Mouse (Mus musculus) liver, embryonic 15.5 days (tissue): Measurements from ENCODE around the gene Psen2. TPM values are rescaled to one million over a fixed set of nuclear protein-coding genes. Genes with fewer than 3 reads are reported as not detected.

Source experiments
- ATAC-seq: fragments of 200-750 bp; cut with Nextera tagmentation; 2 replicates; pipeline ENCODE4 v1.8.0; 2017; ENCODE audit warnings: moderate number of reproducible peaks, mild to moderate bottlenecking, moderate library complexity; ENCODE audit not compliant: insufficient read depth
- H3K27ac ChIP-seq: fragments of 300-500 bp; sonication (generic); replicated peaks from 2 replicates; pipeline ENCODE4 v1.5.1; 2015; ENCODE audit warnings: mild to moderate bottlenecking, inconsistent platforms
- H3K27me3 ChIP-seq: fragments of 300-500 bp; sonication (generic); 2 replicates; pipeline ENCODE4 v1.6.1; 2015; ENCODE audit warnings: mild to moderate bottlenecking, inconsistent platforms
- H3K36me3 ChIP-seq: fragments of 300-500 bp; sonication (generic); replicated peaks from 2 replicates; pipeline ENCODE4 v1.6.1; 2015; ENCODE audit warnings: moderate library complexity, mild to moderate bottlenecking, inconsistent platforms
- H3K4me1 ChIP-seq: fragments of 300-500 bp; sonication (generic); replicated peaks from 2 replicates; pipeline ENCODE4 v1.6.1; 2015; ENCODE audit warnings: inconsistent platforms
- H3K4me2 ChIP-seq: fragments of 300-500 bp; sonication (generic); 2 replicates; pipeline ENCODE4 v1.6.1; 2015; ENCODE audit warnings: moderate library complexity, mild to moderate bottlenecking, inconsistent platforms
- H3K4me3 ChIP-seq: fragments of 300-500 bp; sonication (generic); replicated peaks from 2 replicates; pipeline ENCODE4 v1.5.1; 2015; ENCODE audit warnings: mild to moderate bottlenecking, inconsistent platforms
- H3K9ac ChIP-seq: fragments of 300-500 bp; sonication (generic); 2 replicates; pipeline ENCODE4 v1.6.1; 2015; ENCODE audit warnings: moderate library complexity, mild to moderate bottlenecking, inconsistent platforms
- H3K9me3 ChIP-seq: fragments of 300-500 bp; sonication (generic); replicated peaks from 2 replicates; pipeline ENCODE4 v1.6.1; 2016; ENCODE audit warnings: inconsistent platforms
- WGBS: fragments of 180-500 bp; shearing (Covaris S2); methylation state at CpG from one replicate; pipeline ENCODE4 v1.1.7; 2015; ENCODE audit warnings: mixed read lengths; ENCODE audit not compliant: insufficient replicate concordance; 5-methylcytosine and 5-hydroxymethylcytosine counted together
- polyA plus RNA-seq: library from polyadenylated mRNA; unstranded; fragments of >200 nt; fragmentation: Nextera tagmentation; extraction: Ambion mirVana; gene quantifications from 2 replicates; pipeline ENCODE4 v1.2.1, GENCODE M21; 2015

Psen2 gene
- polyA plus RNA-seq, 1 experiment from 2014 or later = 27.0 TPM

GRCm38 (mm10) chr1:180247901-180248300 lies 15.3 kb downstream of the Psen2 start:
- H3K9ac ChIP-seq = no peak overlapping the region
- no peaks in the 10 kb centered on the region for H3K9me3 ChIP-seq
- peak; percentile 50 for ATAC-seq
- no peak overlapping the region; the same call in 1 of the 2 replicates for H3K4me3 ChIP-seq
- H3K36me3 ChIP-seq = peaks cover 11% of the 10 kb centered on the region
- no peaks in the 10 kb centered on the region for H3K27me3 ChIP-seq
- 13% methylated on average over 7 of the region's 7 CpGs for WGBS
- H3K4me1 ChIP-seq = peaks cover 64% of the 10 kb centered on the region
- H3K27ac ChIP-seq = peak overlapping the region; percentile 72
- H3K4me2 ChIP-seq = peak overlapping the region; percentile 46

GRCm38 (mm10) chr1:180245741-180246507 lies 17.3 kb downstream of the Psen2 start:
- H3K4me2 ChIP-seq = no peak overlapping the region
- H3K36me3 ChIP-seq = peaks cover 12% of the 10 kb centered on the region
- peaks cover 46% of the 10 kb centered on the region for H3K4me1 ChIP-seq
- H3K27me3 ChIP-seq = no peaks in the 10 kb centered on the region
- peak; percentile 47; the same call in 1 of the 2 replicates for ATAC-seq
- H3K27ac ChIP-seq = peak overlapping the region; percentile 59; the same call in 1 of the 2 replicates
- WGBS = 78% methylated on average over 13 of the region's 13 CpGs
- H3K9me3 ChIP-seq = no peaks in the 10 kb centered on the region
- no peak overlapping the region for H3K4me3 ChIP-seq
- H3K9ac ChIP-seq = no peak overlapping the region

- ATAC-seq = no peak
- peaks cover 8% of the 10 kb centered on the region for H3K4me1 ChIP-seq
- H3K36me3 ChIP-seq = peaks cover 41% of the 10 kb centered on the region; the same call in 1 of the 2 replicates
- H3K27me3 ChIP-seq = no peaks in the 10 kb centered on the region
- no peak overlapping the region for H3K4me2 ChIP-seq
- no peak overlapping the region for H3K9ac ChIP-seq
- H3K4me3 ChIP-seq = no peak overlapping the region
- no peak overlapping the region for H3K27ac ChIP-seq
- H3K9me3 ChIP-seq = no peaks in the 10 kb centered on the region
- WGBS = 69% methylated on average over 3 of the region's 3 CpGs
Observed at GRCm38 (mm10) chr1:180231729-180232128, 31.5 kb downstream of the Psen2 start.

GRCm38 (mm10) chr1:180230580-180230979 lies 32.7 kb downstream of the Psen2 start:
- no peak overlapping the region for H3K4me3 ChIP-seq
- H3K27ac ChIP-seq = no peak overlapping the region
- H3K9ac ChIP-seq = no peak overlapping the region
- no peaks in the 10 kb centered on the region for H3K9me3 ChIP-seq
- peaks cover 19% of the 10 kb centered on the region for H3K4me1 ChIP-seq
- H3K27me3 ChIP-seq = no peaks in the 10 kb centered on the region
- peaks cover 36% of the 10 kb centered on the region; the same call in 1 of the 2 replicates for H3K36me3 ChIP-seq
- no peak for ATAC-seq
- H3K4me2 ChIP-seq = no peak overlapping the region
- WGBS = 21% methylated on average over 2 of the region's 2 CpGs

- Histone ChIP-seq H3K4me1 (peaks cover 25% of the 10 kb centered on the region), H3K4me2 (no peak overlapping the region), H3K4me3 (no peak overlapping the region), H3K9me3 (no peaks in the 10 kb centered on the region), H3K27me3 (no peaks in the 10 kb centered on the region), H3K27ac (no peak overlapping the region), H3K36me3 (peaks cover 36% of the 10 kb centered on the region; the same call in 1 of the 2 replicates), H3K9ac (no peak overlapping the region)
- 67% methylated on average over 7 of the region's 7 CpGs for WGBS
- ATAC-seq = no peak
Observed at GRCm38 (mm10) chr1:180229906-180230305, 33.3 kb downstream of the Psen2 start.

GRCm38 (mm10) chr1:180228854-180229253 lies 34.4 kb downstream of the Psen2 start:
- no peak overlapping the region for H3K27ac ChIP-seq
- WGBS = 57% methylated on average over 12 of the region's 12 CpGs
- no peaks in the 10 kb centered on the region for H3K27me3 ChIP-seq
- no peak for ATAC-seq
- peaks cover 25% of the 10 kb centered on the region for H3K4me1 ChIP-seq
- no peak overlapping the region for H3K4me3 ChIP-seq
- peaks cover 35% of the 10 kb centered on the region; the same call in 1 of the 2 replicates for H3K36me3 ChIP-seq
- H3K9ac ChIP-seq = no peak overlapping the region
- H3K4me2 ChIP-seq = no peak overlapping the region
- H3K9me3 ChIP-seq = no peaks in the 10 kb centered on the region

- WGBS = 75% methylated on average over 3 of the region's 3 CpGs
- Histone ChIP-seq H3K4me1 (peaks cover 28% of the 10 kb centered on the region), H3K4me3 (peak overlapping the region; percentile 66), H3K27me3 (no peaks in the 10 kb centered on the region), H3K27ac (peak overlapping the region; percentile 87), H3K36me3 (peaks cover 29% of the 10 kb centered on the region; the same call in 1 of the 2 replicates), H3K9ac (peak overlapping the region; percentile 57; the same call in 1 of the 2 replicates), H3K9me3 (no peaks in the 10 kb centered on the region), H3K4me2 (peak overlapping the region; percentile 82)
- ATAC-seq = no peak
Observed at GRCm38 (mm10) chr1:180226766-180227165, 36.5 kb downstream of the Psen2 start.

GRCm38 (mm10) chr1:180226221-180226713 lies 37.0 kb downstream of the Psen2 start:
- no peaks in the 10 kb centered on the region for H3K27me3 ChIP-seq
- H3K27ac ChIP-seq = peak overlapping the region; percentile 87
- peak overlapping the region; percentile 57 for H3K9ac ChIP-seq
- no peaks in the 10 kb centered on the region for H3K9me3 ChIP-seq
- peak overlapping the region; percentile 82 for H3K4me2 ChIP-seq
- peaks cover 29% of the 10 kb centered on the region; the same call in 1 of the 2 replicates for H3K36me3 ChIP-seq
- H3K4me3 ChIP-seq = peak overlapping the region; percentile 66
- H3K4me1 ChIP-seq = peaks cover 31% of the 10 kb centered on the region
- peak; percentile 83 for ATAC-seq
- WGBS = 9% methylated on average over 12 of the region's 12 CpGs

- Histone ChIP-seq H3K4me1 (peaks cover 31% of the 10 kb centered on the region), H3K4me2 (peak overlapping the region; percentile 82), H3K36me3 (peaks cover 26% of the 10 kb centered on the region; the same call in 1 of the 2 replicates), H3K9me3 (no peaks in the 10 kb centered on the region), H3K9ac (peak overlapping the region; percentile 57), H3K27ac (peak overlapping the region; percentile 87), H3K4me3 (peak overlapping the region; percentile 66), H3K27me3 (no peaks in the 10 kb centered on the region)
- ATAC-seq = peak; percentile 94
- whole genome bisulfite sequencing = 13% methylated on average over 21 of the region's 21 CpGs
Observed at GRCm38 (mm10) chr1:180225500-180226220, 37.6 kb downstream of the Psen2 start.

GRCm38 (mm10) chr1:180222007-180222406 lies 41.2 kb downstream of the Psen2 start:
- Histone ChIP-seq H3K4me3 (no peak overlapping the region), H3K9me3 (no peaks in the 10 kb centered on the region), H3K4me1 (peaks cover 26% of the 10 kb centered on the region), H3K27me3 (no peaks in the 10 kb centered on the region), H3K9ac (no peak overlapping the region), H3K4me2 (no peak overlapping the region), H3K36me3 (0 out of 2 replicates have a peak, but pooled peaks cover 2% of the 10 kb centered on the region), H3K27ac (no peak overlapping the region)
- ATAC-seq = no peak
- 67% methylated on average over 1 of the region's 1 CpGs for WGBS
